Mouse (Mus musculus): ENCODE data around the gene Smyd3.

DNA sequence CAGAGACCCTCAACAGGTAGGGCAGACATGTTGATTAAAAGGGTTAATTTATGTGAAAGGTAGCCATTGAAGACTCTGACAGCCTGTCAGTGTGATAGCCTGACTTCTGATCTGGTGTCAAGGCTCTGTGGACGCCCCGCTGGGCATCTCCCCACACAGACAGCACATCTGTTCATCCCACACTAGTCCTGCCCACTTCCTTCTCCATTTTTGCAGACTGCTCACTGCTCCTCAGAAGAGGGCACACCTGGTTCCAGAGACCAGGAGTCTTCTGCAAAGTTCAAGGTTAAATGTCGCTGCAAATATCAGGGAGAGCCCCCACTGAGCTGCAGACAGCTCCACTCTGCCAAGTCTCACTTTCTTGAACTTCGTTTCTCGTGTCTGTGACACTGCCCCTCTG is 299.8 kb downstream of the Smyd3 start:
- TF ChIP-seq CTCF (IDR thresholded peaks at IDR 0.05; ENCODE audit: extremely low read depth, insufficient read depth, low read length) (no peak), POLR2A (IDR thresholded peaks at IDR 0.05; ENCODE audit: extremely low read depth, insufficient read depth, low read length) (no peak)
